Mouse (Mus musculus) frontal cortex, adult (tissue): ENCODE results near the gene Tcf20.

ENCODE experiments used
- ATAC-seq: cut with Nextera tagmentation; 2 replicates; pipeline ENCODE4 v1.9.2; 2017; ENCODE audit warnings: mild to moderate bottlenecking, moderate library complexity, mixed read lengths; ENCODE audit not compliant: low TSS enrichment

Gene Tcf20

GRCm38 (mm10) chr15:82992911-82993310 lies 5.2 kb upstream of the Tcf20 start:
- ATAC-seq = no peak

GRCm38 (mm10) chr15:82992079-82992783 lies 4.6 kb upstream of the Tcf20 start:
- ATAC-seq = no peak

GRCm38 (mm10) chr15:82989190-82989704 lies 1.6 kb upstream of the Tcf20 start:
- no peak for ATAC-seq

- ATAC-seq = peak; percentile 42
Observed at GRCm38 (mm10) chr15:82987014-82987731, 499 bp downstream of the Tcf20 start.

- ATAC-seq = no peak
Observed at GRCm38 (mm10) chr15:82984574-82984973, 3.1 kb downstream of the Tcf20 start.

GRCm38 (mm10) chr15:82984097-82984496 lies 3.6 kb downstream of the Tcf20 start:
- no peak for ATAC-seq

GRCm38 (mm10) chr15:82983416-82984026 lies 4.2 kb downstream of the Tcf20 start:
- ATAC-seq = no peak

- ATAC-seq = no peak
Observed at GRCm38 (mm10) chr15:82982724-82983415, 4.8 kb downstream of the Tcf20 start.

- ATAC-seq = no peak
Observed at GRCm38 (mm10) chr15:82981676-82982520, 5.8 kb downstream of the Tcf20 start.

- ATAC-seq = no peak
Observed at GRCm38 (mm10) chr15:82979531-82979930, 8.1 kb downstream of the Tcf20 start.

- no peak for ATAC-seq
Observed at GRCm38 (mm10) chr15:82974471-82974870, 13.2 kb downstream of the Tcf20 start.

GRCm38 (mm10) chr15:82969206-82969721 lies 18.4 kb downstream of the Tcf20 start:
- no peak for ATAC-seq

- ATAC-seq = peak; percentile 22
Observed at GRCm38 (mm10) chr15:82968449-82968848, 19.2 kb downstream of the Tcf20 start.

GRCm38 (mm10) chr15:82967947-82968346 lies 19.7 kb downstream of the Tcf20 start:
- no peak for ATAC-seq

GRCm38 (mm10) chr15:82964266-82964825 lies 23.3 kb downstream of the Tcf20 start:
- ATAC-seq = 0 out of 2 replicates have a peak, but pooled peaks have one; percentile 7

GRCm38 (mm10) chr15:82963556-82964156 lies 24.0 kb downstream of the Tcf20 start:
- ATAC-seq = no peak

- ATAC-seq = no peak
Observed at GRCm38 (mm10) chr15:82963090-82963489, 24.6 kb downstream of the Tcf20 start.

GRCm38 (mm10) chr15:82962536-82962935 lies 25.1 kb downstream of the Tcf20 start:
- no peak for ATAC-seq

GRCm38 (mm10) chr15:82960786-82961561 lies 26.7 kb downstream of the Tcf20 start:
- ATAC-seq = no peak
